Mouse (Mus musculus) kidney, adult 11 months (tissue): ENCODE results near the gene Tecpr2.

ENCODE experiments used
- DNase-seq: peaks from one replicate; pipeline ENCODE4 v3.0.0; 2022

Gene Tecpr2

DNA sequence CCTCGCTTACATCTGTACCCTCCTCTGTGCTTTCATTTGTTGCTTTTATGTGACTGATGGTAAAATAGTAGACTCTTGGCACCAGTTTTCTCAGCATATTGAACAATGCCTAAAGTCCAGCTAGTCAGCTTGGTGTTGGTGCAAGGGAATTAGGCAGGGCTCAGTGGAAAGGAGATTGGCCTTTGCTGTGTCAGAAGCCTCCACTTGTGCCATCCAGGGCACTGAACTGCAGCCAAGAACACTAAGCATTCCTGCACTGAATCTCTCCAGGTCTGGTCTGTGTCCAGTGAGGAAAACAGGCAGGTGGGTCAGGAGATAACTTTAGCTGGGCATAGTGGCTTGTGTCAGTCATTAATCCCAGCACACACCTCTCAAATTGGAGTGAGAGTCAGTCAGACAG lies 60.3 kb downstream of the Tecpr2 start:
- DNase-seq = no peak

DNA sequence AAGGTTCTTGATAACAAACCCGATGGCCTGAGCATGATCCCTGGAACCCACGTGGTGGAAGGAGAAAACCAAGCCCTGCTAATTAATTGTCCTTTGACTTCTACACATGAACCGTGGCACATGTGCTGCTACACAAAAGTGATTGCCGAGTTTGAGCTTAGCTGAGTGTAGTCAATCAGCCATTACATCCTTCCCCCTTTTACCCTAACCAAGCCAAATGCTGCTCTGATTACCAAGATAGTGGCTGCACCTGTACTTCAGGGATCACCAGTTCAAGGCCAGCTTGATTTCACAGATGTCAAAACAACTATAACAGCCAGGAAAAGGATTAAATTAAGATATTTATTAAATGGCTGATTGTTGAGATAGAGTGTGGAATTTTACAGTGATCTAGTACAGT lies 61.1 kb downstream of the Tecpr2 start:
- DNase-seq = no peak

- no peak for DNase-seq
Observed at GRCm38 (mm10) chr12:110951236-110951635, 62.2 kb downstream of the Tecpr2 start.

- no peak for DNase-seq
Observed at GRCm38 (mm10) chr12:110952628-110953385, 63.7 kb downstream of the Tecpr2 start.

GRCm38 (mm10) chr12:110953443-110953842 lies 64.4 kb downstream of the Tecpr2 start:
- DNase-seq = no peak

- DNase-seq = no peak
Observed at GRCm38 (mm10) chr12:110953900-110954299, 64.8 kb downstream of the Tecpr2 start.

- DNase-seq = no peak
Observed at GRCm38 (mm10) chr12:110954351-110954991, 65.4 kb downstream of the Tecpr2 start.

GRCm38 (mm10) chr12:110961973-110962372 lies 72.9 kb downstream of the Tecpr2 start:
- DNase-seq = no peak

DNA sequence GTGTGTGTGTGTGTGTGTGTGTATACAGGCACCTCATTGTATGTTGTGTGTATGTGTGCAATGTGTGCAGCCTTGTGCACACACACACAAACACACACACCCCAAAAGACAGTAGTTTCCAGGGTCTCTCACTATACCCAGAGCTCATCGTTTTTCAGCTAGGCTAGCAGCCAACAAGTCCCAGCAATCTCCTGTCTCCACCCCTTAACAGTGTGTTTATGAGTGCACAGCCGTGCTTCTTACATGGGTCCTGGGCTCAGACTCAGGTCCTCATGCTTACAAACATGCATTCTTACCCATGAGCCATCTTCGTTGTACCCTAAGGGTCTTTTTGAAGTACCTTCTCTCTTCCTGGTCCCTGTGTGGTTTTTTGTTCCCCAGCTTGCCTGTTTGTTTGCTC lies 76.4 kb downstream of the Tecpr2 start:
- DNase-seq = no peak

GRCm38 (mm10) chr12:110966079-110966478 lies 77.0 kb downstream of the Tecpr2 start:
- no peak for DNase-seq

- no peak for DNase-seq
Observed at GRCm38 (mm10) chr12:110967146-110967545, 78.1 kb downstream of the Tecpr2 start.

- DNase-seq = no peak
Observed at GRCm38 (mm10) chr12:110970408-110970807, 81.3 kb downstream of the Tecpr2 start.

- DNase-seq = no peak
Observed at GRCm38 (mm10) chr12:110971972-110972371, 82.9 kb downstream of the Tecpr2 start.

GRCm38 (mm10) chr12:110973829-110974228 lies 84.8 kb downstream of the Tecpr2 start:
- DNase-seq = no peak

DNA sequence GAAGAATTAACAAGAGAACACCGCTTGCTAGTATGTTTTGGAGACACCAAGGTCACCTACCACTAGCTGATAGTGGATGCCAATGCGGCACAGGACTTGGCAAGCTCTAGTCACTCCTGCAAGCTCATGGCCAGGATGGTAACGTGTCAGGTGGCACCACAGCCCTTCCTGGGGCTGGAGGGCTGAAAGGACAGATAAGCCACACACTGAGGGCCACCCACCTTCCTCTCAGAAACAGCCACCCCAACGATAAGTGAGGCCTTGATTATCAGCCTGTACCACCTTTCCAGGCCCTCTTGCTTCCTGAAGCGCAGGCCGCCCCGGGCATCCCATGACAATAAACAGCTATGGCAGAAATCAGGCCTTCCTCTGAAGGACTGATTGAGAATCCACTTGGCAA lies 85.2 kb downstream of the Tecpr2 start:
- no peak for DNase-seq

GRCm38 (mm10) chr12:110974726-110975125 lies 85.7 kb downstream of the Tecpr2 start:
- no peak for DNase-seq

- no peak for DNase-seq
Observed at GRCm38 (mm10) chr12:110975385-110975784, 86.3 kb downstream of the Tecpr2 start.

- no peak for DNase-seq
Observed at GRCm38 (mm10) chr12:110975838-110976468, 86.9 kb downstream of the Tecpr2 start.

DNA sequence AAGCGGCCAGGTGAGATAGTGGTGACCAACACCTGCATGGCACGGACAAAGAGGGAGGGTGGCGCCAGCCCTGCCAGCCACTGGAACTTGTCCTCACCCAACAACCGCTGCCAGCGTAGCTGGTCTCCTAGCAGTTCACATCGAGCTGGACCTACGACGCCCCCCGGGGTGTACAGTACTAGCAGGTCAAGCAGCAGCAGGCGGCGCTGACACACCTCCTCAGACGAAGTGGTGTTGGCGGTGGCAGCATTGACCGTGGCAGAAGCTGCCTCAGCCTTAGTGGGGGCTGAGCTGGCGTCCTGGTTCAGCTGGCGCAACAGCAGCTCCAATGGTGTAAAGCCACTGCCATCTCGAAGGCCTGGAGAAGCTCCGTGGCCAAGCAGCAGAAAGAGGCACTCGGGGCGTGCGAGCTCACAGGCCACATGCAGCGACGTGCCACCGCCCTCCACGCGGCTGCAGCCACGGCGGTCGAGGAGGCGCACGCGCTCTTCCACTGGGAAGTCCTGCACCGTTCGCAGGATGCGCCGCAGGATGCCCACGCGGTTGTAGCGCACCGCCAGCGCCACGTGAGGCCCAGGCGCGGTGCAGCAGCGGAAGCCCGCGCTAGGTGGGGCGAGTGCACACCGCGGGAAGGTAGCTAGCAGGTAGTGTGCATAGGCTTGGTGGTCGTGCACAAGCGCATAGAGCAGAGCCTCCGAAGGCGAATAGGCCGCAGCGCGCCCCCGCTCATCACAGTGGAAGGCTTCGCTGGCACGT lies 87.7 kb downstream of the Tecpr2 start:
- DNase-seq = no peak

DNA sequence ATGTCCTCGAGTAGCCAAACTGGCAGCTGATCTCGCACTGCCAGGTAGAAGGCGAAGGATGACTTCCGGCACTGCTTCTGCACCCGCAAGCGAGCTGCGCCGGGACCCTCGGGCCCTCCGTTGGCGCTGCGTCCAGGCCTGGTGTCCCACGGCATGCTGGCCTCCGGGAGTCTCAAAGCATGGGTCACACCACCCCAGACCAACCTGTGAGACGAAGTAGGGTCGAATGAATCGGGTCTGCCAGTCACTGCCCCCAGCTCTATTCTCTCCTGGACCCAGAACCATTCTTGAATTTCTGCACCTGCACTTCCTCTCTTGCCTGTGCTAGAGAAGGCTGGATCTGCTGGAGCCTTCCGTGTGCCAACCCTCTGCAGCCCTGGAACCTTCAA lies 88.3 kb downstream of the Tecpr2 start:
- no peak for DNase-seq

GRCm38 (mm10) chr12:110977896-110978606 lies 89.0 kb downstream of the Tecpr2 start:
- DNase-seq = peak; percentile 28

DNA sequence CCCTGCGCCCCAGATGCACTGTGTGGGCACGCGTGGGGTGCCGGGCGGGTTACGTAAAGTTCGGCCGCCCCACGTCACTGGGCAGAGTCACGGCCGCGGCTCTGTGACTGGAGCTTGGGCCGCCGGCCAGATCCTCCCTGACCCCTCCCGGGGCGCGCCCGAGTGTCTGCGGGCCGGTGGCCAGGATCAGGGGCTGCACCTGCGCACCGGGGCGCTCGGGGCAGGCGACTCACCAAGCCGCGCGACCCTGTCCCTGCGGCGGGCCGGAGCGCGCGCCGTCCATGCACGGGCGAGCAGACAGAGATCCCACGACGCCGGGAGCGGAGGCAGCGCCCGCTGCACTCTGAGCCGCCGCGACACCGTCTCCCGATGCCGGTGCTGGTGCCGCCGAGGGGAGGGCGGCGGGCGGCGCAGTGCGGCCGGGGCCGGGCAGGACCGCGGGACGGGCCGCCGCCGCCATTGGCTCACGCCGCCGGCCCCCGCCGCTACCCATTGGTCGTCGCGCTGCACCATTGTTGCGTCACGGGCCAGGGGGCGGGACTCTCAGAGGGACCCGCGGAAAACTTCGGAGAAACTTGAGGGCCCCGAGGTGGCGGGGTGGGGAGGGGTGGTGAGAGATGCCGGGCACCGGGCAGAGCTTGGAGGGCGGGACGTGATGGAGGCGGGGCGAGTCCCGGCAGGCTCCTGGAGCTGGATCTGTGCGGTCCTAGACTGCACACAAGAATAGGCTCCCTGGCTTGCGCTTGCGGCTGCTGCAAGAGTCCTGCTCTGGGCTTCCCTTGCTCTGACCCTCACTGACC lies 89.7 kb downstream of the Tecpr2 start, which contains the start of gene Ankrd9:
Gene Ankrd9 (minus strand): TSS at position 434 of the 800 bp plus-strand sequence.
- DNase-seq = peak; percentile 98
